10 mouse cellular contexts compared by ENCODE assay signal in genomic region chr16:91557693-91558092, GRCm38 (mm10). TPM values are rescaled to one million over a fixed set of nuclear protein-coding genes. Genes with fewer than 3 reads are reported as not detected.
DNase-seq lines count a peak whose midpoint lies in the region; ATAC-seq and TF ChIP-seq lines count a peak whose summit lies in the region.
"Had no signal": no experiment of that assay in that cellular context is flagged by ENCODE, and none has a peak within 500 bp of the region (broad histone marks: within the 10 kb centered on the region; RNA-seq: fewer than 3 reads in every experiment).

No protein-coding gene starts in this region.

- peaks cover 5% of the 10 kb centered on the region for H3K4me1 ChIP-seq in intestine, postnatal 0 days (replicated peaks; ENCODE audit: control insufficient read depth, insufficient read depth, low read length)
- peaks cover 44% of the 10 kb centered on the region for H3K4me1 ChIP-seq in intestine, embryonic 16.5 days (ENCODE audit: control insufficient read depth, insufficient read depth, low read length)
- H3K4me1 ChIP-seq in embryonic fibroblast, embryonic 13.5 days (ENCODE audit: control insufficient read depth, insufficient read depth, low read length): peaks cover 19% of the 10 kb centered on the region

- no peak overlapping the region for H3K9ac ChIP-seq in intestine, postnatal 0 days (ENCODE audit: low read depth, low read length)
- H3K9ac ChIP-seq in intestine, embryonic 16.5 days (ENCODE audit: low read depth, low read length): no peak overlapping the region
- H3K9ac ChIP-seq: heart, embryonic 13.5 days; neural tube, embryonic 15.5 days had no signal

- WGBS in intestine, postnatal 0 days: 70% methylated on average over 15 of the region's 15 CpGs
- 88% methylated on average over 15 of the region's 15 CpGs for WGBS in intestine, embryonic 16.5 days

- no peak for TF ChIP-seq POLR2A in embryonic fibroblast, embryonic 13.5 days (IDR thresholded peaks at IDR 0.05; ENCODE audit: low read depth, low read length)

- no peak overlapping the region for H3K4me2 ChIP-seq in intestine, postnatal 0 days (replicated peaks; ENCODE audit: low read depth)
- H3K4me2 ChIP-seq in intestine, embryonic 16.5 days (ENCODE audit: low read depth, low read length): no peak overlapping the region
- H3K4me2 ChIP-seq: heart, embryonic 13.5 days; neural tube, embryonic 15.5 days had no signal

- DNase-seq in NIH3T3 (ENCODE audit: low read depth): peak; percentile 69
- DNase-seq in lung, postnatal 10 days: peak; percentile 79
- DNase-seq in embryo, embryonic 10 days (ENCODE audit: low spot score): no peak
- DNase-seq in cerebellum, adult 18-20 months: no peak

- peak overlapping the region; percentile 28 for H3K27ac ChIP-seq in intestine, postnatal 0 days (ENCODE audit: low read depth, low read length)
- no peak overlapping the region for H3K27ac ChIP-seq in intestine, embryonic 16.5 days (ENCODE audit: low read length)
- peak overlapping the region; percentile 24; the same call in 1 of the 2 replicates for H3K27ac ChIP-seq in embryonic fibroblast, embryonic 13.5 days (ENCODE audit: insufficient read depth, low read length)
- H3K27ac ChIP-seq: heart, embryonic 13.5 days; neural tube, embryonic 15.5 days had no signal

- no peaks in the 10 kb centered on the region for H3K27me3 ChIP-seq in intestine, postnatal 0 days (replicated peaks; ENCODE audit: control insufficient read depth, insufficient read depth, low read length)
- H3K27me3 ChIP-seq in intestine, embryonic 16.5 days (replicated peaks; ENCODE audit: control insufficient read depth, insufficient read depth, low read length): no peaks in the 10 kb centered on the region
- H3K27me3 ChIP-seq: heart, embryonic 13.5 days; neural tube, embryonic 15.5 days had no signal

- H3K4me3 ChIP-seq in intestine, postnatal 0 days (ENCODE audit: low read depth, low read length): no peak overlapping the region
- H3K4me3 ChIP-seq in intestine, embryonic 16.5 days (ENCODE audit: low read length): no peak overlapping the region
- H3K4me3 ChIP-seq in embryonic fibroblast, embryonic 13.5 days (ENCODE audit: insufficient read depth, low read length): no peak overlapping the region
- H3K4me3 ChIP-seq: heart, embryonic 13.5 days; megakaryocyte, embryonic 14.5 days; neural tube, embryonic 15.5 days had no signal

- H3K36me3 ChIP-seq in intestine, postnatal 0 days (ENCODE audit: control insufficient read depth, insufficient read depth): peaks cover 76% of the 10 kb centered on the region
- H3K36me3 ChIP-seq in intestine, embryonic 16.5 days (ENCODE audit: control insufficient read depth, insufficient read depth, low read length): peaks cover 19% of the 10 kb centered on the region

- TF ChIP-seq CTCF in intestine, postnatal 0 days (IDR thresholded peaks at IDR 0.05; ENCODE audit: low read depth): no peak
- no peak for TF ChIP-seq CTCF in embryonic fibroblast, embryonic 13.5 days (IDR thresholded peaks at IDR 0.05; ENCODE audit: borderline replicate concordance, insufficient read depth, low read length)

- no peak for ATAC-seq in intestine, postnatal 0 days
- ATAC-seq in intestine, embryonic 16.5 days: no peak

- H3K9me3 ChIP-seq in intestine, postnatal 0 days (ENCODE audit: control insufficient read depth): no peaks in the 10 kb centered on the region
- no peaks in the 10 kb centered on the region for H3K9me3 ChIP-seq in intestine, embryonic 16.5 days (ENCODE audit: control insufficient read depth, low read length)
- H3K9me3 ChIP-seq: heart, embryonic 13.5 days; megakaryocyte, embryonic 14.5 days; neural tube, embryonic 15.5 days had no signal

RNA-seq across cellular contexts. Expression of gene Ifngr2, which starts 10.8 kb away (rescaled TPM):
- 138 and 146 TPM in 2 replicates for polyA plus RNA-seq in intestine, postnatal 0 days (2015; fragmentation: Nextera tagmentation; extraction: Ambion mirVana)
- 116 and 117 TPM in 2 replicates for polyA plus RNA-seq in intestine, embryonic 16.5 days (2015; fragmentation: Nextera tagmentation; extraction: Ambion mirVana)
- polyA plus RNA-seq in embryonic fibroblast, embryonic 13.5 days (2011; ENCODE audit: insufficient read length, low read depth, missing spikeins): 85.7 and 104 TPM in 2 replicates

RNA-seq across cellular contexts. Expression of gene Tmem50b, which starts 39.9 kb away (rescaled TPM):
- polyA plus RNA-seq in intestine, postnatal 0 days (2015; fragmentation: Nextera tagmentation; extraction: Ambion mirVana): 24.9 and 28.0 TPM in 2 replicates
- 33.8 and 34.3 TPM in 2 replicates for polyA plus RNA-seq in intestine, embryonic 16.5 days (2015; fragmentation: Nextera tagmentation; extraction: Ambion mirVana)
- 25.4 and 27.7 TPM in 2 replicates for polyA plus RNA-seq in embryonic fibroblast, embryonic 13.5 days (2011; ENCODE audit: insufficient read length, low read depth, missing spikeins)

Comparison
In these comparisons a context has a peak if more than half of its experiments do, and no peak if none do; other contexts are left out.
1. DNase-seq: peak in NIH3T3 (single experiment) and lung, postnatal 10 days (single experiment); none in embryo, embryonic 10 days (single experiment) and cerebellum, adult 18-20 months (0 of 2).